Mouse (Mus musculus): ENCODE data around the gene Cchcr1.
A peak's percentile ranks its signal among the peaks of the same experiment; 100 is the strongest.
"Not testable (repeated sequence)": the region's sequence is repeated elsewhere in the genome, so short reads cannot be mapped to it uniquely, and the experiment has no call there.

Gene Cchcr1

DNA sequence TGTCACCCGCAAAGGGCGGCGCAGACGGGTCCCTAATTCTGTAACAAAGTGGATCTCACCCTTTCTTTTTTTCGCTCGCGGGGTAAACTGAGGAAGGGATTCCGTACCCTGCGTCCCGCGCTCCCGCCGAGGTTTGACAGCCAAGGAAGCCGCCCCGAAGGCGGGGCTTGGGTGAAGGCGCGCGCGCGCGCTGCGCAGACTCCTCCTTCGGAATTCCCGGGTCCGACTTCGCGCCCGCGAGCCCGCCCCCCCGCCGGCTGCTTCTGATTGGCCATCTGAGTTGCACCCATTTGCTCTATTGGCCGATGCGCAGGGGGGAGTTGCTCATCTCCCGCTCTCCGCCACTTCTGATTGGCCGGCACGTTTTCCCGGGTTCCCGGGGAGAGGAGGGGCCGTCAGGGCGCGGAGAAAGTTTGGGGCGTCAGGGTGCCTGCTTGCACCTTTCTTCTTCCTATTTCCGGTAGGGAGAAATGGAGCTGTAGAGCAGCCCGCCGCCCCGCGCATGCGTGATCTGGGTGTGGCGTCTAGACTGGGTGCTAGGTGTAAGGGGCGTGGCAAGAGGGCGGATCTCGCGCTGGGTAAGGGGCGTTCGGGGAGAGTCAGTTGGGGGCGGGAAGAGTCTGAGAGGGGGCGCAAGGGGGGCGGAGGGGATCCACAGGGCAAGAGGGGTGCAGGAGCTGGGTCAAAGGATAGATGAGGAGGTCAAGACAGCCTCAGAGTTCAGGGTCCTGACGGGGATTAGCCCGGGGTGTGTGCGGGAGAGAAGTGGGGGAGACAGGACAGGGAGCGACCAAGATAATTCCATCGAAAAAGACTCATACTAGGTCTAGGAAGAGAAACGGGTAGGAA lies at the start of gene Cchcr1, which contains the start of gene Tcf19:
Cchcr1 (plus strand) TSS at position 449 of the 849 bp plus-strand sequence.
Tcf19 (minus strand) TSS at position 173 of the 849 bp plus-strand sequence.
- DNase-seq, result peak; percentile 97 to 98

DNA sequence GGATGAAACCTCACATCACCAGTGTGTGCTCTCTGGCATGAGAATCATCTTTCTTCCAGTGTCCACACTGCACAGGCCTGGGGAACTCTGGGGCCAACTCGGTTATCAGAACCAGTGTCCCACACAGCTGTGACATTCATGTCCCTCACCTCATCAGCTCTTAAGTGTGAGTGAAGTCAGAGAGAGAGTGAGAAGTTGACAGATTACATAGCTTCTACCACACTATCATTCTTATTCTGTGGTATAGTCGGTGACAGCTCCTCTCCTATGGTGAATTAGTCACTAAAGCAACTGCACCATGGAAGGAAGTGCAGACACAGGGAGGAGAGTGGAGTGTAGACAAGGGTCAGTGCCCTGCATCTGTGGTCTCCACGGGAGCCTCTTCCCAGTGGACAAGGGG lies 48.0 kb upstream of the Cchcr1 start:
- not testable (repeated sequence) for DNase-seq

DNA sequence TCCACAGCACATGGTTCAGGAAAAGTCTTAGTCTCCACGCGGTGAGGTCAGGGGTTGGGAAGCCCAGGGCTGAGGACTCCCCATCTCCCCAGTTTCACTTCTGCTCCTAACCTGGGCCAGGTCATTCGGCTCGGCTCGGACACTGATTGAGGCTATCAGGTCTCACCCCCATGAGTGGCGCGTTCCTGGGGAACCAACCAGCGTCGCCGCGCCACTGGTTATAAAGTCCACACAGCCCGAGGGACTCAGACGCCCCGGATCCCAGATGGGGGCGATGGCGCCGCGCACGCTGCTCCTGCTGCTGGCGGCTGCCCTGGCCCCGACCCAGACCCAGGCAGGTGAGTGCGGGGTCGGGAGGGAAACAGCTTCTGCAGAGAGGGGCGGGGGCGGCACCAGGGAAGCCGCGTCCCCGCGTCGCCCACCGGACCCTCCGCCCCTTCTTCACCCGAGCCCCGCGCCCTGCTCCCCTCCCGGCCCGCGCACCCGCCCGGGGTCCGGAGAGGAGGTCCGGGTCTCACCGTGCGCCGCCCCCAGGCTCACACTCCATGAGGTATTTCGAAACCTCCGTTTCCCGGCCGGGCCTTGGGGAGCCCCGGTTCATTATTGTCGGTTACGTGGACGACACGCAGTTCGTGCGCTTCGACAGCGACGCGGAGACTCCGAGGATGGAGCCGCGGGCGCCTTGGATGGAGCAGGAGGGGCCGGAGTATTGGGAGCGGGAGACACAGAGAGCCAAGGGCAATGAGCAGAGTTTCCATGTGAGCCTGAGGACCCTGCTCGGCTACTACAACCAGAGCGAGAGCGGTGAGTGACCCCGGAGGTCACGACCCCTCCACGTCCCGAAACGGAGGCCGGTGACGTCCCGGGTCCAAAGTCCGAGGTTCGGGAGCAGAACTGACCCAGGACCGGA lies 46.8 kb upstream of the Cchcr1 start, which contains the start of gene H2-Q10:
H2-Q10 (plus strand) TSS at position 248 of the 910 bp plus-strand sequence.
- DNase-seq, result peak; percentile 30 to 42

DNA sequence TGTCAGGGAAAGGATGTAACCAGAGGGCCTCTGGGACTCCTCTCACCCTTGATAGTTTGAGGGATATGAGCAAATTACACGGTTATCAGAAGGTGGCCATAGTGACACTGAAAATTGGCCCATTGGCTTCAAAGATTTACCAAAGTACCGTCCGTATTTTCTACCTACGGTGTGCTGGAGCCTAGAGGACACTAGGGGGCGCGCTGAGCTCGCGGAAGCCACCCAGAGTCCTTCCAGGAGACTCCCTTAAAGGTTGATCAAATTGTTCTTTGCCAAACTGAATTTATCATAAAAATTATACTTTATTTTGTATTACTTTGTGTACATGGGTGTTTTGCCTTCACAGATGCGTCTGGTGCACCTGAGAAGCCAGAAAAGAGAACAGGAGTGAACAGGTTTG lies 32.8 kb upstream of the Cchcr1 start:
- DNase-seq, result peak; percentile 12 to 56

DNA sequence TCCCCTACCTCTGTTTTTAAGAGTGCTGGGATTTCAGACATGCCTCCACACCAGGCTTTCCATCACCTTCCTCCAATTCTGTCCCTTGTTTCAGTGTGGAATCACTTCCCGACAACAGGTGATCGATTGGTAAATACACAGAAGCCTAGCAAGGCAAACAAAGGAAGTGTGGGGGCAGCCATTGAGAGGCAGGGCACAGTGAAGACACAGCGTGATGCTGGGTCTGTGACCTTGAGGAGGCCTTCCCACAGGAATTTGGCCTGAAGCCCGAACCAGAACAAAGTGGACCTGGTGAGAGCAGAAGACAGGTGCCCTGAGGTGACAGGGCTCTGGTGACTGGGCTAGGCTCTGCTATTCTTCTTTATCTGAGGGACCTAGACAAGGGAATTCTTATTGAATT lies 31.2 kb upstream of the Cchcr1 start:
- no peak for DNase-seq

DNA sequence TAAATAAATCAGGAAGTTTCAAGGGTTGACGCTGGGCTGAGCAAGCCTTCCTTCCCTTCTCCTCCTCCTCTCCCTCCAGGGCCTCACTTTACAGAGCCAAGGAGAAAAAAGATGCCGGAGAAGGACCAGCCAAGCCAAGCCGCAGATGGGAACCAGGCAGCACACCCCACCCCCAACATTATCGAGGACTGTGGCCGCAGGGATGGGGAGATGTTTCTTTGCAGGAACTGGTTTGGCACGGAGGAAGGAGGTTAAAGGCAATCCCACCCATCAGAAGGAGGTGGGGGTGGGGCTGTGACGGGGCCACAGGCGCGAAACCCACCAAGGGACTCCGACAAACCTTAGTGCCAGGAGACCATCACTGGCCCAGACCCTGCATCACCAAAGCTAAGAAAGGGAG lies 30.2 kb upstream of the Cchcr1 start:
- no peak for DNase-seq

DNA sequence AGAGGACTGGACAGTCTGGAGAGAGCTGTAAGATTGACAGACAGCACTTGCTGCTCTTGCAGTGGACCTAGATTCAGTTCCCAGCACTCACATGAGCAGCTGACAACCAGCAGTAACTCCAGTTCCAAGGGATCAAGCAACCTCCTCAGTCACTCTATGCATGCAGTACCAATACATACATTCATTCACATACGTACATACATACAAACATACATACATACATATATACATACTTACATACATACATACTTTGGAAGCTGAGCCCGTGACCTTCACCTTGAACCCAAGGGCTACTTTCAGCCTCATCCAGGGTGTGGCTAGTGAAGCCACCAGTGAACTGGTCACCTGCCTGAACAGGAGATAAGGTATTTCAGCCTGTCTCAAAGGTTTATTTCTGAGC lies 28.9 kb upstream of the Cchcr1 start:
- no peak for DNase-seq

DNA sequence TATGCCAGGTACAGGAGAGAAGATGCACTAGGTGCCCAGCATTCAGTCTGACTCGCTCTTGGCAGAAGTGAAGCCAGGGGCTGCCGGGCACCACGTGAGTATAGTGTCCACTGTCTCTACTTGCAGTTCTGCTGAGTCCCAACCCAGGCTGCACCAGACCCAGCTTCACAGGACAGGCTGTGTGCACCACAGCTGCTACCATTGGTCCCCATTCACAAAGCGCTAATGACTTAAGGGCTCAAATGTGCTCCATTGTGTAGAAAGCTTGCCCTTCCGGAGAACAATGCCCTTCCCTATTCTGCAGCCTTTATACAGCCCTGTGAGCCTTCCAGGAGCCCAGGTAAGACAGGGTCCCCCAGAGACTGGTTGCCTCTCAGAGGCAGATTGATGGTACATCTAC lies 26.6 kb upstream of the Cchcr1 start:
- DNase-seq, result no peak

DNA sequence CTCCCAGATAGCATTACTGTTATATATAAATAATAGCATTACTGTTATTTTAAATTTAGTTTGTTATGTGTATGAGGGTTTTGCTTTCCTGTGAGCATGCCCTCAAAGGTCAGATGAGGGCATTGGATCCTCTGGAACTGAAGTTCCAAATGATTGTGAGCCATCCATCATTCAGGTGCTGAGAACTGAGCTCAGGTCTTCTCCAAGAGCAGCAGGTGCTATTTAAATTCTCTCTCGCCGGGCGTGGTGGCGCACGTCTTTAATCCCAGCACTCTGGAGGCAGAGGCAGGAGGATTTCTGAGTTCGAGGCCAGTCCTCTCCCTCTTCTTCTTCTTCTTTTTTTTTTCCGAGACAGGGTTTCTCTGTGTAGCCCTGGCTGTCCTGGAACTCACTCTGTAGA lies 19.8 kb upstream of the Cchcr1 start:
- no peak for DNase-seq

DNA sequence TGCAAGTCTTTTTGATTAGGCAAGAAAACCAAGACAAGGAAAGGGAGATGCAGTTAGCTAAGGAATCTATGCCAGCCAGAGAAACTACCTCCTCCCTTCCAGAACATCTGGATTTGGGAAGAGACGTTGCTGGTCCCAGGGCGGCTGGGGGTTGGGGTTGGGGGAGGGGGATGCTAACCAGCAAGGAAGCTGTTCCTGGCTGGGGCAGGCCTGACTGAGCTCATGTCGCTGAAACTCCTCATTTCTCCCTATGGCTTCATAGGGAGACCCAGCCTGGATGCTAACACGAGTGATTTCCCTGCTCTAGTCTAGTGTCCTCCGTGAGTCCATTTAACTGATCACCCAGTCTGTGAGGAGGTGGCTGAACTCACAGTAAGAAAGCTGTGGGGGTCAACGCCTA lies 14.7 kb upstream of the Cchcr1 start:
- DNase-seq, result no peak

DNA sequence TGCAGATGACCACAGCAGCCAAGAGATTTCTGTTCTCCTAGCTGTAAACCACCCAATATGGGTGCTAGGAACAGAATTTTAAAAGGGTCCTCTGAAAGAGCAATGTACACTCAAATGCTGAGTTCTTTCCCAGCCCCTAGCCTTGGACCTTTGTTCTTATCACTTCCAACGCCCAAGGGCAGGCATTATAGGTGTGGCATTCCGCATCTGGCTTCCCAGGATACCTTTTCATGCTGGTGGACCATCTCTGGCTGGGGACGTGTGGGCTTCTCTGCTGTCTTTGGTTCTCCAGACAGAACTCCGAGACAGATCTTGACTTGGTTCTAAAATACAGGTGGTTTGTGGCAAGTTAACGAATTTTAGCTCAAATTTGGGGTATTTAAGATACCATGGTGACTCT lies 14.1 kb upstream of the Cchcr1 start:
- DNase-seq, result no peak

DNA sequence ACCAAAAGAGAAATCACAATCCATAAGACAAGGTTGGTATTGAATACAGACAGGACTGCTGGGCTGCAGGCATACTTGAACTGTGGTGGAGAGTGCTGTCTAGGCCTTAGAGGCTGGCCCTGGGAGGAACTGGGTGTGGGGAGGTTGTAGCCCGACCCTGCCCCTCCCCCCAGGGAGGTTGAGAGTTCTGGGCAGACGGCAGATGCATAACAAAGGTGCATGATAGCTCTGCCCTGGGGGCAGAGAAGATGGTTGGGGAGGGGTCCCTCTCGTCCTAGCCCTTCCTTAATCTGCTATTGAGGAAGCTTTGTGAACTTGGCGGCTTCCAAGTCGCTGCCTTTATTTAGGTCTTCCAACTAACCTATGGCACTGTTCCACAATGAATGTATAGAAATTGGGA lies 13.1 kb upstream of the Cchcr1 start:
- no peak for DNase-seq

DNA sequence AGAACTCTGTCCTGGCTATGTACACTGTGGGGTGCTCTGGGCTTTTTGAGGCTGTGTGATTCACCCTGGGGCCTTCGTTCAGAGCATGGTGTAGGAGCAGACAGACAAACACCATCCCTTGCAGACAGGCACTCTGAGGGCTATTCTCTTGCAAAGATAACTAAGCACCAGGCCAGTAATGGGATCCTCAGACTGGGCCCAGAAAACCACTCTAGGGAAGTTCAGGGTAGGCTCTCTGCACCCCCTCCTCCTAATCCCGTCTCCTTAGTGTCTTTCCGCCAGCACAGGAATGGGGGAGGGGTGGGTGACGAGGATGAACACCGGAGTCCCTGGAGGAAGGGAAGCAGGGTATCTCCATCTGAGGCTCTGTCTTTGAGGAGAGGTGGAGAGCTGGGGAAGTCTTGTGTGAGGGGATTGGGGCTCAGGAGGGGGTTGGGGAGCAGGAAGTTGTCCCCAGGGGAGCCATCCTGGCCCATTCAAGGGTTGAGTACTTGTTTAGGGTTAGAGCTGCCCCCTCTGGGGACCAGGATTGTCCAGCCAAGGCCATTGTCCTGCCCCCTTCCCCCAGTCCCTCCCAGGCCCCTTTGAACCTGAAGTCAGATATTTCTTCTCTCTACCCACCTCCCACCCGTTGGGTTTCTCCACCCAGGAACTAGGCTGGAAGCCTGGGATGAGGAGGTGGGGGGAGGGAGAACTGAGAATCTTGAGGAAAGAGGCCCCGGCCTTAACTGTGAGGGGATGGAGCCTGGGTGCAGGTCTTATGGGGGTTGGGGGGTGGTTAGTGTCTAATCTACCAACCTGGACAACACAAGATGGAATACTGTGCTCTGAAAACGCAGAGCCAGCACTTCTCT lies 12.0 kb upstream of the Cchcr1 start:
- DNase-seq, result no peak

DNA sequence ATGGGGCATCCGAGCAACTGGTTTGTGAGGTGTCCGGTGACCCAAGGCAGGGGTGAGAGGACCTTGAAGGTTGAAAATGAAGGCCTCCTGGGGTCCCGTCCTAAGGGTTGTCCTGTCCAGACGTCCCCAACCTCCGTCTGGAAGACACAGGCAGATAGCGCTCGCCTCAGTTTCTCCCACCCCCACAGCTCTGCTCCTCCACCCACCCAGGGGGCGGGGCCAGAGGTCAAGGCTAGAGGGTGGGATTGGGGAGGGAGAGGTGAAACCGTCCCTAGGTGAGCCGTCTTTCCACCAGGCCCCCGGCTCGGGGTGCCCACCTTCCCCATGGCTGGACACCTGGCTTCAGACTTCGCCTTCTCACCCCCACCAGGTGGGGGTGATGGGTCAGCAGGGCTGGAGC lies 11.1 kb upstream of the Cchcr1 start, which contains the start of gene Pou5f1:
Pou5f1 (plus strand) TSS at position 243 of the 400 bp plus-strand sequence.
- no peak for DNase-seq

DNA sequence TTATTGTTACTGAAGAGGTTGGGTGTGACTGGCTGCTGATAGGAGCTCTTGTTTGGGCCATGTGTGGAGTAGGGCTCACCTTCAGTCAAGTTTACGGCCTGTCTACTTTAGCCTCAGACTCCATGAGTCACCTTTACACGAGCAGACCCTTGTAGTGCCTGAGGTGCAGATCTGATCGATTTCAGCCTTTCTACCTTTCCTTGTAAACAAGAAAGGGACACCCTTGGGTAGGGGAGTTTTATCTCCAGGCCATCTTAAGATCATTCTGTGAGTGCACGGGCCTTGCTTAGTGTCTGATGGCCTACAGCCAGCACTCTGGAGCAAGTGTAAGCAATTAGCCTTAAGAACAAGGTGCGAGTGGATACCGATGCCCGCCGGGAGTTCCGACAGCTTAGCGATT lies 10.0 kb upstream of the Cchcr1 start:
- no peak for DNase-seq

DNA sequence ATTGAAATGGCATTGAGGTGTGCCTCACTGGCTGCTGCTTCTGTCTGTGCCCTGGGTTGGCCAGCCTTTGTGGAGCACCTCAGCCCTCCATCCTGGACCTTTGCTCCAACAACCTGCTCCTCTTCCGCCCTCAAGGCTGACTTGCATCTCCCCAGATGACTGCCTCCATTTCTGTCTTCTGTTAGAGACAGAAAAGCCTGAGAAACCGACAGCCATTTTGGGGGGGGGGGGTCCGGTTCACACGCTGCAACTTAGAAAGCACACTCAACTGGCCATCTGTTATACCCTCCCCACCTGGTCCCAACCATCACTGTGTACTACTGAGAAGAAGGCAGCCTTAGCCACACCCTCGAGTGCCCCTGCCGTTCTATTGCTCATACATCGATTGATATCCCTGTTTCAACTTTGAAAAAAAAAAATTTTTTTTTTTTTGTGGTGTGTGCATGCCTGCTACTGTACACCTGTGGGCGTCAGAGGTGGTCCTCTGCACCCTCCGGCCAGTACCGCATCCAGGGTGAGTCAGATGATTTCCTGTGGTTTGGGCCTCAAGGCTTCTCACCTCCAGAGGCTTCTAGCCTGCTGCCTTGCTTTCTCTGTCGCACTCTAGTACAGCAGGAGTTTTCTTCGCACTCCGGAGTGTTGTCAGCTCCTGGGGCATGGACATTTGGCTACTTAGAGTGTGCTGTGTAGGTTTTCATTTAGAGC lies 9.2 kb upstream of the Cchcr1 start:
- DNase-seq, result no peak

DNA sequence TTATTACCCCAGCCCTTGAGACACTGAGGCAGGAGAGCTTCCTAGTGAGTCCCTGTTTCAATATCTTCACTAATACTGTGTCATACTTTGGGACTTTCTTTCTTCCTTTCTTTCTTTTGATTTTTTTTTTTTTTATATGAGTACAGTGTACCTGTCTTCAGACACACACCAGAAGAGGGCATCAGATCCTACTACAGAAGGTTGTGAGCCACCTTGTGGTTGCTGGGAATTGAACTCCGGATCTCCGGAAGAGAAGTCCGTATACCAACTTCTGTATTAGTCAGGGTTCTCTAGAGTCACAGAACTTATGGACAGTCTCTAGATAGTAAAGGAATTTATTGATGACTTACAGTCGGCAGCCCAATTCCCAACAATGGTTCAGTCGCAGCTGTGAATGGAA lies 8.6 kb upstream of the Cchcr1 start:
- not testable (repeated sequence) for DNase-seq

DNA sequence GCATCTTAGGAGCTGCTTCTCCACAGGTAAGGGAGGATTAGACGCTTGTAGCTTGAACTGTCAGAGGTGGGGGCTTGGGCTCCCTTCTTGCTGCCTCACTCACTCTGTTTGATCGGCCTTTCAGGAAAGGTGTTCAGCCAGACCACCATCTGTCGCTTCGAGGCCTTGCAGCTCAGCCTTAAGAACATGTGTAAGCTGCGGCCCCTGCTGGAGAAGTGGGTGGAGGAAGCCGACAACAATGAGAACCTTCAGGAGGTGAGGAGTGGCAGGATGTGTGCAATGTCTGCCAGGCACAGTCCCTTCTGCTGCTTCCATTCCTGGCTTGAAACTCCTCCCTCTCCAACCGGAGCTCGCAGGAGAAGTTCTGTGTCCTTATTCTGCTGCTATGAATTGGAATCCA lies 7.6 kb upstream of the Cchcr1 start:
- DNase-seq, result no peak

DNA sequence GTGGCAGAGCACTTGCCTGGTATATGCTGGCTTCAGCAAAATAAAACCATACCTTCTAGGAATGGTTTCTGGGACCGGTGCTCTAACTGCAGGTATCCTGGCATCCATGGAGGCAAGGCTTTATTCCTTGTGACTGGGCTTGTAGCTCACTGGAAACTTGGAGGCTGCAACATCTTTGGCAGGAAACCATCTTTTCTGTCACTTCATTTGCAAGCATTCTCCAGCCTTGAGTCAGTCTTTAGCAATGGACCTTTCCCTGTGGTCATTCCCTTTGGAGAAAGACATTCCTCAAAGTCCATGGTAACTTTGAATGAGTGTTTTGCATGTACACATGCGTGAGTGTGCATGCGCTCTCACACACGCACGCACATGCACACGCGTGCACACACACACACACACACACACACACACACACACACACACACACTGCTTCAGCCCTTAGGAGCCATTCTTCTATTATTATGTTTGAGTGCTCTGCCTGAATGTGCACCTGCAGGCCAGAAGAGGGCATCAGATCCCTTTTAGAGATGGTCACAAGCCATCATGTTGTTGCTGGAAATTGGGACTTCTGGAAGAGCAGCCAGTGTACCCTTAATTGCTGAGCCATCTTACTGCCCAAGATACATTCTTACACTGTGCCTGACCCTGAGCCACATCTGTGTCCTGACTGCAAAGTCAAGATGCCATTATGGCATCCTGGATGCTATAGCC lies 3.8 kb upstream of the Cchcr1 start:
- no peak for DNase-seq

DNA sequence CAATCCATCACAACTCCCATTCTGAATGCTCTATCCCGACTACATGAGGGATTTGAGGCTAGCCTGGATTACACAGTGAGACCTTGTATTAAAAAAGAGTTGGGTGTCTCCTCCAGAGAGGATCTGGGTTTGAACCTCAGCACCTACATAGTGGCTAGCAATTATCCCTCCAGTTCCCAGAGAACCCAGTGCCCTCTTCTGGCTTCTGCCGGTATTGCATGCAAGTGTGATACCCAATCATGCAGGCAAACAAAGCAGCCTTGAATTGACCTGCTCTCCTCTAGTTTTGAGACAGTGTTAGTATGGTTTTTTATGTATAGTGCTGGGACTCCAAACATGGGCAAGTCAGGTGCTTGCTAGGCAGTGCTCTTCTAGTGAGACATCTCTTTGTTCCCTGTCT lies 3.0 kb upstream of the Cchcr1 start:
- DNase-seq, result peak; percentile 38 to 84

DNA sequence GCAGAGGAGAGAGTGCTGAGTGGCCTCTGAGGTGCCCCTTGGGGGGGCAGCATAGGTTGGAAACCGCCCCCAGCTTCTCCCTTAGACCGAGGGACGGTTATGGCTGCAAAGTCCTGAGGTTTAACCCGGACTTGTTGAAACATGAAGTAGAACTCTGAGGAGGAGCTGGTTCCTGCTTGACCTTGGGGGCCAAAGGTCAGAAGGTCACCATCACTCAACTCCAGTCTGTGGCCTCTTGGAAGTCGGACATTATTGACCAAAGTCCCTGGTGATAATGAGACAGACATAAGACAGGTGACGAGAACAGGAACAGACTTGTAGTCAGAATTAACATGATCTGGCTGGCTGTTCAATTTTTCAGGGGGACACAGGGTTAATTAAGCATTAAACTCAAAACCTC lies 2.1 kb upstream of the Cchcr1 start:
- no peak for DNase-seq

Measured in kidney, adult 8-10 months (tissue).